Mouse (Mus musculus) hindbrain, embryonic 14.5 days (tissue): Measurements from ENCODE around the gene Sik1. TPM values are rescaled to one million over a fixed set of nuclear protein-coding genes. Genes with fewer than 3 reads are reported as not detected.

Source experiments
- ATAC-seq: fragments of 200-750 bp; cut with Nextera tagmentation; 2 replicates; pipeline ENCODE4 v1.8.0; 2017; ENCODE audit warnings: moderate number of reproducible peaks, mild to moderate bottlenecking, moderate TSS enrichment, moderate library complexity; ENCODE audit not compliant: low FRiP score
- DNase-seq: peaks from one replicate; pipeline ENCODE4 v3.0.0-alpha.2; 2015; ENCODE audit warnings: low spot score
- H3K27ac ChIP-seq: fragments of 300-500 bp; sonication (generic); 2 replicates; pipeline ENCODE4 v1.5.1; 2014; ENCODE audit warnings: mild to moderate bottlenecking, moderate library complexity
- H3K27me3 ChIP-seq: fragments of 300-500 bp; sonication (generic); 2 replicates; pipeline ENCODE4 v1.6.1; 2014; ENCODE audit warnings: mild to moderate bottlenecking, low read length, mixed read lengths; ENCODE audit not compliant: control insufficient read depth, insufficient read depth
- H3K36me3 ChIP-seq: fragments of 300-500 bp; sonication (generic); replicated peaks from 2 replicates; pipeline ENCODE4 v1.6.1; 2014; ENCODE audit not compliant: control insufficient read depth, insufficient read depth
- H3K4me1 ChIP-seq: fragments of 300-500 bp; sonication (generic); replicated peaks from 2 replicates; pipeline ENCODE4 v1.6.1; 2014; ENCODE audit warnings: antibody characterized with exemption, low read length, mixed read lengths; ENCODE audit not compliant: control insufficient read depth, insufficient read depth
- H3K4me2 ChIP-seq: fragments of 300-500 bp; sonication (generic); replicated peaks from 2 replicates; pipeline ENCODE4 v1.6.1; 2014; ENCODE audit warnings: mild to moderate bottlenecking, moderate library complexity
- H3K4me3 ChIP-seq: fragments of 300-500 bp; sonication (generic); replicated peaks from 2 replicates; pipeline ENCODE4 v1.5.1; 2014; ENCODE audit warnings: mild to moderate bottlenecking, low read length
- H3K9ac ChIP-seq: fragments of 300-500 bp; sonication (generic); 2 replicates; pipeline ENCODE4 v1.6.1; 2014
- H3K9me3 ChIP-seq: fragments of 300-500 bp; sonication (generic); 2 replicates; pipeline ENCODE4 v1.6.1; 2016; ENCODE audit warnings: low read length; ENCODE audit not compliant: control insufficient read depth
- WGBS: fragments of 180-500 bp; shearing (Covaris S2); extraction: QIAGEN DNeasy Blood & Tissue Kit; methylation state at CpG from one replicate; pipeline ENCODE4 v1.1.7; 2014; 5-methylcytosine and 5-hydroxymethylcytosine counted together
- polyA plus RNA-seq: library from polyadenylated mRNA; unstranded; fragments of >200 nt; fragmentation: Nextera tagmentation; extraction: Ambion mirVana; gene quantifications from 2 replicates; pipeline ENCODE4 v1.2.1, GENCODE M21; 2014

The Sik1 gene
- polyA plus RNA-seq, 1 experiment from 2014 or later, result 20.5 TPM

DNA sequence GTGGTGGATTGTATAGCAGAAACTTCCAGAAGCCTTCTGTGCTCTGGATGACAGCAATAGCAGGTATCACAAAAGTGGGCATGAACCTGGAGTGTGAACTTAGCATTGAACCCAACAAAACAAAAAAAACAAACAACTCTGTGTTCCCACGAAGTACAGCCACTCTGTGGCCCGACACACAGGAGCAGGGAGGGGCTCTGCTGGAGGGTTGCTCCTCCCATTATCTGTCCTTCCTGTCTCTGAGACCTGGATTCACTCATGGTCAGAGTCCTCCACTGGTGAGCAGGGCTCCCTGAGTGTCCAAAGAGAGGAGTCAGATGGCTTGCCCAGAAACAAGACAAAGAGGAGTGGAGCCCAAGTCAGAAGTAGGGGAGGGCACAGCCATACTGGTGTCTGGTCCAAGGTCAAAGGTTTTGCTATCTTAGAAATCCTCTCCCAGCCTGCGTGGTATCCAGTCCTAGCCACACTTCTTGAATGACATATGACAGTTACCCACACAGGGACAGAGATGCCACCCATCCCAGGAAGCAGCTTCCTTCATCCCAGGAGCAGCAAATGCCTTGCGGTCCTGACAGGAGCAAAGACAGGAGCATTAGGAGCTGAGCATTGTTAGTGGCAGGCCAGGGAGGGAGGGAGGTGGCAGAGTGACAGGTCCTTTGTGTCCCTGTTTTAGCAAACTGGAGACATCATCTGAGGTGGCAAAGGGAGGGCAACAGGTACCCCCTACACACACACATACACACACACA, 35.3 kb downstream of the Sik1 start:
- Histone ChIP-seq H3K9me3 (no peaks in the 10 kb centered on the region), H3K27ac (no peak overlapping the region), H3K27me3 (no peaks in the 10 kb centered on the region), H3K4me2 (no peak overlapping the region), H3K4me1 (peaks cover 13% of the 10 kb centered on the region), H3K4me3 (no peak overlapping the region), H3K9ac (no peak overlapping the region), H3K36me3 (no peaks in the 10 kb centered on the region)
- 48% methylated on average over 4 of the region's 4 CpGs for WGBS
- ATAC-seq, result no peak
- no peak for DNase-seq

DNA sequence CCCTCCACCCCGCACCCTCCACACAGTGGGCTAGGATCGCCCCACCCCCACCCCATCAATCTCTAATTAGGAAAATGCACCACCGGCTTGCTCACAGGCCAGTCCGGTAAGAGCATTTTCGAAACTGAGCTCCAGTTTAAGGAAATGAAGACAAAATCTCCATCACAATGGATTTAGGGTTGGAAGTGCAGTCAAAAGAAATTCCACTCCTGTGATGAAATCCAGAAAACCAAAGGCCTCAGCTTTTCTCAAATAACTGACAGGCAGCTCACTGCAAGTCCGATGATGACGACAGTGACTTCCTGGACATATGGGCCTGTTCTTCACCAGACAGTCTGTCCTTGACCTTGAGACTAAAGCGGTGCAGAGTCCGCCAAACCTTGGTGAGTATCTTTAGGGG, 36.2 kb downstream of the Sik1 start:
- H3K9ac ChIP-seq, result no peak overlapping the region
- 62% methylated on average over 9 of the region's 9 CpGs for WGBS
- DNase-seq, result no peak

DNA sequence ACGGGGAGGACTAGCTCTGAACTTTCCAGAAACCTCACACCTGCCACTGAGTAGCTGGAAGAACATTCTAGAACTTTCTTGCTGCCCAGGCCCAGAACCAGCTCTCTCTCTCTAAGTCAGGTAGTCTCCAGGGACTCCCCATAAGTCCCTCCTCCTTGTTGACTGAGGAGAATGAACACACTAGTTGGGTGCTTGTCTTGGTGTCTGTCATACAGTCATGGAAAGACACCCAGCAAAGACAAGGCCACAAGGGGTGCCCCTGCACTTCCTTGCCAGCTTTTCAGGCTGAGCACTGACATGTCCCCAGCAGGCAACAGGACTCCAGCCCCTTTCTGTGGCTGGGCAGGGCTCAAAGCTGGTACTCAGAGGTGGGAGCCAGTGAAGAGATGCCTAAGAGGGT, 37.8 kb downstream of the Sik1 start:
- DNase-seq, result no peak
- Histone ChIP-seq H3K27ac (peak overlapping the region; percentile 63; the same call in 1 of the 2 replicates), H3K4me1 (peaks cover 19% of the 10 kb centered on the region), H3K9ac (no peak overlapping the region), H3K4me2 (no peak overlapping the region), H3K27me3 (no peaks in the 10 kb centered on the region), H3K4me3 (no peak overlapping the region), H3K9me3 (no peaks in the 10 kb centered on the region), H3K36me3 (no peaks in the 10 kb centered on the region)
- WGBS, result 96% methylated on average over 1 of the region's 1 CpGs
- no peak for ATAC-seq

More for the DNA sequence above, 36.2 kb downstream of the Sik1 start:
- Histone ChIP-seq H3K4me1 (peaks cover 13% of the 10 kb centered on the region), H3K4me2 (no peak overlapping the region), H3K36me3 (no peaks in the 10 kb centered on the region), H3K4me3 (no peak overlapping the region), H3K27me3 (no peaks in the 10 kb centered on the region), H3K9me3 (no peaks in the 10 kb centered on the region), H3K27ac (no peak overlapping the region)
- ATAC-seq, result no peak

DNA sequence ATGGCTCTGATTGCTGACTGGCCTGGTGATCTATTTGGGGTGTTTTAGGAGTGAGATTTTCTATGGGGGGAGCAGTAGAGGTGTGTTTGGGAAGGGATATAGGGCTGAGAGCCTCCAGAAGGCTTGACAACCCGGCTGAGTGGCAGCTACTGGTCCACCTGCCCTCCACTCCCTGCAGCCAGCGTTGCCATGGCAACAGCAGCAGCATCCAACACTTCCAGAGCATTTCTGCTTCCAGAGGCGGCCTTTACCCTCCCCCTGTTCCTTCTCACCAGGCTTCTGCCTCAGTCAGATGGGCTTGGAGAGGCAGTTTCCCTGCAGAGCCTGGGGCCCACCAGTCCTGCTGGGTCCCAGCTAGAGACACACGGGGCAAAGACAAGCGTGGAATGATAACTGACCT, 38.4 kb downstream of the Sik1 start:
- DNase-seq (peak; percentile 77), ATAC-seq (peak; percentile 75)
- H3K4me3 ChIP-seq, result no peak overlapping the region
- peak overlapping the region; percentile 63 for H3K27ac ChIP-seq
- no peaks in the 10 kb centered on the region for H3K27me3 ChIP-seq
- H3K9ac ChIP-seq, result no peak overlapping the region
- no peaks in the 10 kb centered on the region for H3K9me3 ChIP-seq
- no peaks in the 10 kb centered on the region for H3K36me3 ChIP-seq
- WGBS, result 12% methylated on average over 5 of the region's 5 CpGs
- peaks cover 19% of the 10 kb centered on the region for H3K4me1 ChIP-seq
- no peak overlapping the region for H3K4me2 ChIP-seq

DNA sequence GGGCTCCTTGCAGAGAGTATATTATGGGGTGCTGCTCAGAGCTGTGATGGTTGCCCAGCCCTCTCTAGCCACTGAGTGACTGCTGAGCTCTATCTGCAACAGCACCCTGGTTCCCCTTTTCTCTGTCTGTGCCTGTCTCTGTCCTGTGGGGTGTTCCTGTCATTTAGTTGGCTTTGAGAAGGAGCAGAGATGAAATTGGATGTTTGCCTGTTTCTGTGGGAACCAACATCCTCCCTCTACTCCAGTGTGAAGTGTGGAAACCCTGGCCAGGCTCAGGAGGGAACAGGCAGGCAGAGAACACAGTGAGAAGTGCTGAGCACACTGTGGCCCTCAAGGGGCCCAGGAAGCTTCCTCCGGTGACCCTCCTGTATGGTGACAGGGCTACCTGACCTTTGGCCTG, 40.8 kb downstream of the Sik1 start:
- Histone ChIP-seq H3K27ac (peak overlapping the region; percentile 62; the same call in 1 of the 2 replicates), H3K9me3 (no peaks in the 10 kb centered on the region), H3K27me3 (no peaks in the 10 kb centered on the region), H3K4me1 (peaks cover 28% of the 10 kb centered on the region), H3K4me2 (no peak overlapping the region), H3K36me3 (no peaks in the 10 kb centered on the region), H3K9ac (no peak overlapping the region), H3K4me3 (no peak overlapping the region)
- WGBS, result 82% methylated on average over 1 of the region's 1 CpGs
- ATAC-seq, result no peak
- DNase-seq, result no peak

DNA sequence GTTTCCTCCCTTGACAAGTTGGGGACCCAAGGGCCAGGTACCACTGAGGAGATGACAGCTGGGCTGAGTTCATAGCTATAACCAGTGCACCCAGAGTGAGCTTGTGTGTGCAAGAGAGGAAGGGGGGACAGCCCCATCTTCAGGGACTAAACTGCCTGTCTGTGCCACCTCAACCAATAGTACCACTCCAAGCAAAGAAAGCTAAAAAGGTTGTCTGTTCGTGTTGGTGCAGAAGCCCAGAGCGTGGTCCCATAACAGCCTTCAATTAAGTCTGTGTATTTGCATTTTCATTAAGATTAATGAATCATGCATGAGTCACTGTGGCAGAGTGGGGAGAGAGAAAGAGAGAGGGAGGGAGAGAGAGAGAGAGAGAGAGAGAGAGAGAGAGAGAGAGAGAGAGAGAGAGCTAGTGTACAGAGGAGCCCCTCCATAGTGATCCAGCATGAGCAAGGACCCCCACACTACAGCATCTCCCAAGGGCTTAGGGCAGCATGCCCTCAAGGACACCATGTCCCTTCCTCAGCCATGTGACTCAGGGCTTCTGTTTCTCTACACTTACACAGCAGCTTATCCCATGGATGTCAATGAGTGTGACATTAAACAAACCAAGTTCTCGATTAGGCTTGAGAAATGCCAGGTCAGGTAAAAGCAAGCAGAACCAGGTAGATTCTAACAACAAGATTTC, 41.5 kb downstream of the Sik1 start:
- Histone ChIP-seq H3K9me3 (no peaks in the 10 kb centered on the region), H3K4me1 (peaks cover 32% of the 10 kb centered on the region), H3K27ac (peak overlapping the region; percentile 62; the same call in 1 of the 2 replicates), H3K27me3 (no peaks in the 10 kb centered on the region), H3K4me2 (no peak overlapping the region), H3K4me3 (no peak overlapping the region), H3K36me3 (no peaks in the 10 kb centered on the region), H3K9ac (no peak overlapping the region)
- ATAC-seq, result 0 out of 2 replicates have a peak, but pooled peaks have one; percentile 9
- WGBS, result 44% methylated on average over 3 of the region's 3 CpGs
- DNase-seq, result no peak

DNA sequence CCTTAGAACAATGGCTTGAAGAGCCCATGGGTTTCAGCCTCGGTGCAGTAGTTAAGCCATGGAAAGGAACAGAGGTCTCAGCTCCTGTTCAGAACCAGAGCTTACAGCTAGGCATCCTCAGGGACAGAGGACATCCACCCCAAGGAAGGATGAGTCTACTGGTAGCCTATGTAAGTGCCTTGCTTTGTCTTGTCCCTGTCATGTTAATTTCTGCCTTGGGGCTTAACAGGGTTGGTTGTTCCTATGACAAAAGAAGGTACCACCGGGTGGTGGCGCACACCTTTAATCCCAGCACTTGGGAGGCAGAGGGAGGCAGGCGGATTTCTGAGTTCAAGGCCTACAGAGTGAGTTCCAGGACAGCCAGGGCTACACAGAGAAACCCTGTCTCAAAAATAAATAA, 44.3 kb downstream of the Sik1 start:
- no peak for ATAC-seq
- Histone ChIP-seq H3K4me3 (no peak overlapping the region), H3K9me3 (no peaks in the 10 kb centered on the region), H3K9ac (no peak overlapping the region), H3K4me1 (peaks cover 19% of the 10 kb centered on the region), H3K36me3 (no peaks in the 10 kb centered on the region), H3K27ac (no peak overlapping the region), H3K27me3 (no peaks in the 10 kb centered on the region), H3K4me2 (no peak overlapping the region)
- WGBS, result 42% methylated on average over 4 of the region's 4 CpGs
- DNase-seq, result no peak

DNA sequence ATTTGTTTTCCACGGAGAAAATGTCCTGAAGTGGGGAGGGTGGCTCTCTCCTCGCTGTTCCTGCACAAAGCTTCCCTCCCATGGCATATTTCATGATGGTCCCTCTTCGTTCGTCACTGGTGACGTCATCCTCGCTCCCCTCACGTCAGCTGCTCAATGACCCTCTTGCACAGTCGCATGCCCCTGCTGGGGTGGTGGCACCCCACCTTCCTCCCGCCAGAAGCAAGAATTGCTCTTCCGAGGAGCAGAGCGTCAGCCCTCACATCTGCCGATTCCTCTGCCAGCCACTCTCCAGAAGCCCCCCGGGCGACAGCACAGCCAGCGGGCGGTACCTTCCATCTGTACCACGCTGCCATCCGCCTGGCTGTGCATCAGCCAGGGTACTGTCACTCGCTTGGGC, 45.7 kb downstream of the Sik1 start:
- Histone ChIP-seq H3K9ac (peak overlapping the region; percentile 51), H3K4me3 (peak overlapping the region; percentile 21), H3K4me2 (peak overlapping the region; percentile 43), H3K4me1 (peaks cover 19% of the 10 kb centered on the region), H3K27ac (peak overlapping the region; percentile 75), H3K9me3 (no peaks in the 10 kb centered on the region), H3K36me3 (no peaks in the 10 kb centered on the region), H3K27me3 (no peaks in the 10 kb centered on the region)
- DNase-seq, result peak; percentile 42
- 38% methylated on average over 19 of the region's 19 CpGs for WGBS
- peak; percentile 32 for ATAC-seq

DNA sequence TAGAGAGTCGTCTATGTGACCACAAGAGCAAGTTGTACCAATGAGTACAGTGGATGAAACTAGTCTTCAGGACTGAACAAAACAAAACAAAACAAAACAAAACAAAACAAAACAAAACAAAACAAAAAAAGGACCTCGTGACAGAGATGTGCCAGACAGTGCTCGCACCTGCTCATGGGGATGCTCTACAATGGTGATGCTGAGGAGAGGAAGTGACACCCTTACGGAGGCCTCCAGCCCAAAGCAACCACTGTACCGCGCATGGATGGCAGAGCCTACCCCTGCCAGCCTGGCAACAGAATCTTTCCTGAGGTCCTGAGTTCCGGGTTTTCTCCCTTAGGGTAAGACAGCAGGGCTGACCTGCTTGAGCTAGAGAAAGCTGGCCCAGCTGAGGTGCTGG, 46.5 kb downstream of the Sik1 start:
- WGBS, result 89% methylated on average over 7 of the region's 7 CpGs
- peak overlapping the region; percentile 75 for H3K27ac ChIP-seq

More for the DNA sequence above, 46.5 kb downstream of the Sik1 start:
- no peak for DNase-seq
- ATAC-seq, result no peak
- peaks cover 19% of the 10 kb centered on the region for H3K4me1 ChIP-seq
- no peaks in the 10 kb centered on the region for H3K27me3 ChIP-seq
- no peak overlapping the region for H3K9ac ChIP-seq
- no peaks in the 10 kb centered on the region for H3K9me3 ChIP-seq
- no peak overlapping the region for H3K4me3 ChIP-seq
- no peak overlapping the region for H3K4me2 ChIP-seq
- no peaks in the 10 kb centered on the region for H3K36me3 ChIP-seq
